30 mouse cellular contexts compared by ENCODE assay signal in the genomic region with DNA sequence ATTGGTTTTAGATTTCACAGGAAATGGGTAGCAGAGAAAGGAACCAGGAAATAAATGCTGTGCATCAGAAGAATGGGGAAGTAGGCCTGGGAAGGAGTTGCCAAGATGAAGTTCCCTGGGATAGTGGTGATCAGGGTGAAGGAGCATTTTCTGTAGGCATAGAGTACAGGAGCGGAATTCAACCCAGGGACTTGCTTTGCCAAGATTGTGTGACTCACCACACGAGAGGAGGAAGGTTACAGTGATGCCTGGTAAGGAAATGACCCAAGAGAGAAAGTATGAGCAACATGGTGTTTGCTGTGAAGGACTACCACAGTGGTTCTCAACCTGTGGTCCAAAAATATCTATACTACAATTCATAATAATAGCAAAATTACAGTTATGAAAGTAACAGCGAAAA. TPM values are rescaled to one million over a fixed set of nuclear protein-coding genes. Genes with fewer than 3 reads are reported as not detected.
DNase-seq lines count a peak whose midpoint lies in the region; ATAC-seq and TF ChIP-seq lines count a peak whose summit lies in the region.
"Had no signal": no experiment of that assay in that cellular context is flagged by ENCODE, and none has a peak within 500 bp of the region (broad histone marks: within the 10 kb centered on the region; RNA-seq: fewer than 3 reads in every experiment).

No protein-coding gene starts in this region.

- H3K4me2 ChIP-seq in stomach, postnatal 0 days (replicated peaks; ENCODE audit: low read depth), result no peak overlapping the region
- no peak overlapping the region for H3K4me2 ChIP-seq in liver, embryonic 11.5 days
- H3K4me2 ChIP-seq: heart, embryonic 12.5 days; hindbrain, embryonic 15.5 days; liver, embryonic 15.5 days; midbrain, embryonic 12.5 days; neural tube, embryonic 13.5 days had no signal

- peaks cover 2% of the 10 kb centered on the region for H3K79me3 ChIP-seq in C2C12 (ENCODE audit: low read depth)

- H3K79me2 ChIP-seq in C2C12 (ENCODE audit: control insufficient read depth, insufficient read depth), result peaks cover 6% of the 10 kb centered on the region

- 71% methylated on average over 3 of the region's 3 CpGs for WGBS in stomach, postnatal 0 days
- WGBS in liver, embryonic 11.5 days, result 89% methylated on average over 3 of the region's 3 CpGs

- TF ChIP-seq CTCF in C2C12 (IDR thresholded peaks at IDR 0.05; ENCODE audit: control insufficient read depth, insufficient read depth, insufficient read length), result no peak
- TF ChIP-seq CTCF in embryonic fibroblast, embryonic 13.5 days (IDR thresholded peaks at IDR 0.05; ENCODE audit: borderline replicate concordance, insufficient read depth, low read length), result no peak
- no peak for TF ChIP-seq CTCF in stomach, postnatal 0 days (IDR thresholded peaks at IDR 0.05; ENCODE audit: low read depth)

- H3K4me3 ChIP-seq in C2C12 (ENCODE audit: insufficient read depth, poor library complexity, severe bottlenecking), result no peak overlapping the region
- no peak overlapping the region for H3K4me3 ChIP-seq in embryonic fibroblast, embryonic 13.5 days (ENCODE audit: insufficient read depth, low read length)
- no peak overlapping the region for H3K4me3 ChIP-seq in stomach, postnatal 0 days (ENCODE audit: low read depth, low read length)
- H3K4me3 ChIP-seq in liver, embryonic 11.5 days (ENCODE audit: low read depth, low read length), result no peak overlapping the region
- H3K4me3 ChIP-seq: heart, adult 2 months; heart, embryonic 12.5 days; hindbrain, embryonic 15.5 days; liver, embryonic 15.5 days; megakaryocyte, embryonic 14.5 days; midbrain, embryonic 12.5 days; neural tube, embryonic 13.5 days had no signal

- no peak overlapping the region for H3ac ChIP-seq in C2C12 (ENCODE audit: control insufficient read depth, insufficient read length, low read depth)

- no peaks in the 10 kb centered on the region for H3K27me3 ChIP-seq in C2C12 (ENCODE audit: control insufficient read depth, insufficient read depth, insufficient read length)
- H3K27me3 ChIP-seq in stomach, postnatal 0 days (ENCODE audit: control insufficient read depth, insufficient read depth, low read length), result no peaks in the 10 kb centered on the region
- no peaks in the 10 kb centered on the region for H3K27me3 ChIP-seq in liver, embryonic 11.5 days (replicated peaks; ENCODE audit: control insufficient read depth, insufficient read depth, low read length)
- H3K27me3 ChIP-seq: CH12.LX; heart, embryonic 12.5 days; hindbrain, embryonic 15.5 days; liver, embryonic 15.5 days; megakaryocyte, embryonic 14.5 days; midbrain, embryonic 12.5 days; neural tube, embryonic 13.5 days; Patski had no signal

- no peak overlapping the region for H3K9ac ChIP-seq in stomach, postnatal 0 days (ENCODE audit: low read length)
- H3K9ac ChIP-seq in liver, embryonic 11.5 days (ENCODE audit: low read depth, low read length), result no peak overlapping the region
- H3K9ac ChIP-seq: heart, embryonic 12.5 days; hindbrain, embryonic 15.5 days; liver, embryonic 15.5 days; midbrain, embryonic 12.5 days; neural tube, embryonic 13.5 days had no signal

- peaks cover 61% of the 10 kb centered on the region for H3K36me3 ChIP-seq in C2C12 (ENCODE audit: control insufficient read depth, insufficient read depth)
- peaks cover 11% of the 10 kb centered on the region for H3K36me3 ChIP-seq in stomach, postnatal 0 days (ENCODE audit: control insufficient read depth, insufficient read depth, low read length)
- peaks cover 10% of the 10 kb centered on the region; the same call in 1 of the 2 replicates for H3K36me3 ChIP-seq in liver, embryonic 11.5 days (ENCODE audit: control insufficient read depth, insufficient read depth, low read length)

- TF ChIP-seq EP300 in stomach, postnatal 0 days (optimal IDR thresholded peaks at IDR 0.05), result no peak

- peak; percentile 59; the same call in 1 of the 2 replicates for ATAC-seq in stomach, postnatal 0 days (ENCODE audit: low FRiP score, low TSS enrichment)
- no peak for ATAC-seq in liver, embryonic 11.5 days (replicated peaks; ENCODE audit: low FRiP score)
- ATAC-seq: Patski had no signal

- peak overlapping the region; percentile 59 for H3K27ac ChIP-seq in embryonic fibroblast, embryonic 13.5 days (ENCODE audit: insufficient read depth, low read length)
- H3K27ac ChIP-seq in stomach, postnatal 0 days (replicated peaks), result no peak overlapping the region
- H3K27ac ChIP-seq in liver, embryonic 11.5 days (ENCODE audit: low read depth, low read length), result no peak overlapping the region
- H3K27ac ChIP-seq: heart, adult 2 months; hindbrain, embryonic 15.5 days; kidney, postnatal 0 days; liver, embryonic 15.5 days; midbrain, embryonic 12.5 days; neural tube, embryonic 13.5 days had no signal

- peaks cover 7% of the 10 kb centered on the region; the same call in 1 of the 2 replicates for H3K4me1 ChIP-seq in embryonic fibroblast, embryonic 13.5 days (ENCODE audit: control insufficient read depth, insufficient read depth, low read length)
- H3K4me1 ChIP-seq in stomach, postnatal 0 days (replicated peaks; ENCODE audit: control insufficient read depth, insufficient read depth), result no peaks in the 10 kb centered on the region
- H3K4me1 ChIP-seq in liver, embryonic 11.5 days (replicated peaks; ENCODE audit: control insufficient read depth, insufficient read depth, low read length), result no peaks in the 10 kb centered on the region
- H3K4me1 ChIP-seq: heart, embryonic 12.5 days; hindbrain, embryonic 15.5 days; liver, embryonic 15.5 days; megakaryocyte, embryonic 14.5 days; midbrain, embryonic 12.5 days; neural tube, embryonic 13.5 days had no signal

- DNase-seq in heart, adult 11 months, result peak; percentile 82
- DNase-seq in heart, postnatal 4 days, result no peak
- no peak for DNase-seq in stomach, postnatal 0 days (ENCODE audit: low spot score)
- no peak for DNase-seq in gastrocnemius, adult 18-20 months (ENCODE audit: low spot score)
- no peak for DNase-seq in liver, embryonic 11.5 days (ENCODE audit: low spot score)
- DNase-seq: adrenal gland, postnatal 25 days; B cell, adult 2 months; cerebellum, adult 18-20 months; cerebellum, postnatal 14 days; gastrocnemius, postnatal 14 days; heart, adult 2 months; kidney, adult 8-10 months; kidney, postnatal 4 days; layer of hippocampus, postnatal 36 days; liver; lung, postnatal 36 days; right cerebral cortex, postnatal 4 days; thymus, adult 2 months; thymus, postnatal 36 days had no signal

- no peaks in the 10 kb centered on the region for H3K9me3 ChIP-seq in stomach, postnatal 0 days (ENCODE audit: control insufficient read depth, low read length)
- H3K9me3 ChIP-seq in liver, embryonic 11.5 days (ENCODE audit: control insufficient read depth, low read length), result no peaks in the 10 kb centered on the region
- H3K9me3 ChIP-seq: heart, embryonic 12.5 days; hindbrain, embryonic 15.5 days; liver, embryonic 15.5 days; megakaryocyte, embryonic 14.5 days; midbrain, embryonic 12.5 days; neural tube, embryonic 13.5 days had no signal

- no peak for TF ChIP-seq POLR2A in embryonic fibroblast, embryonic 13.5 days (IDR thresholded peaks at IDR 0.05; ENCODE audit: low read depth, low read length)

TF ChIP-seq in C2C12, 6 proteins besides CTCF, POLR2A, EP300 and RAD21:
- TF ChIP-seq CEBPB (IDR thresholded peaks at IDR 0.05; ENCODE audit: low read depth), result no peak
- TF ChIP-seq MYOG (IDR thresholded peaks at IDR 0.05; ENCODE audit: control insufficient read depth, extremely low read depth, insufficient read length), result no peak
- TF ChIP-seq FOSL1 (IDR thresholded peaks at IDR 0.05; ENCODE audit: insufficient read depth, low read length, poor library complexity, severe bottlenecking), result peak; percentile 31

RNA-seq across cellular contexts. Expression of gene St7, which starts 24.9 kb away (rescaled TPM):
- 10 to 100 TPM; 33.5 to 35.9 TPM for total RNA-seq in heart, postnatal 4 days (2021)
- polyA plus RNA-seq in C2C12 (2012; fragmentation: generic; extraction: Trizol), result 8.4 TPM
- polyA plus RNA-seq in embryonic fibroblast, embryonic 13.5 days (2011; ENCODE audit: insufficient read length, low read depth, missing spikeins), result 20.0 and 23.0 TPM in 2 replicates
- polyA plus RNA-seq in stomach, postnatal 0 days (2015; fragmentation: Nextera tagmentation; extraction: Ambion mirVana), result 11.8 and 12.5 TPM in 2 replicates
- total RNA-seq in gastrocnemius, adult 18-20 months (2021), result 10 to 100 TPM; 12.5 to 14.2 TPM
- 16.9 and 18.6 TPM in 2 replicates for polyA plus RNA-seq in liver, embryonic 11.5 days (2014; fragmentation: Nextera tagmentation; extraction: Ambion mirVana)

RNA-seq across cellular contexts. Expression of gene Capza2, which starts 31.8 kb away (rescaled TPM):
- total RNA-seq in heart, postnatal 4 days (2021), result 100 to 1,000 TPM; 159 to 165 TPM
- polyA plus RNA-seq in C2C12 (2012; fragmentation: generic; extraction: Trizol), result 51.5 TPM
- 271 and 367 TPM in 2 replicates for polyA plus RNA-seq in embryonic fibroblast, embryonic 13.5 days (2011; ENCODE audit: insufficient read length, low read depth, missing spikeins)
- 161 and 167 TPM in 2 replicates for polyA plus RNA-seq in stomach, postnatal 0 days (2015; fragmentation: Nextera tagmentation; extraction: Ambion mirVana)
- total RNA-seq in gastrocnemius, adult 18-20 months (2021), result 100 to 1,000 TPM; 293 to 320 TPM
- polyA plus RNA-seq in liver, embryonic 11.5 days (2014; fragmentation: Nextera tagmentation; extraction: Ambion mirVana), result 164 and 186 TPM in 2 replicates
